Comparison of ENCODE assay signal across 24 mouse cellular contexts in the genomic region with DNA sequence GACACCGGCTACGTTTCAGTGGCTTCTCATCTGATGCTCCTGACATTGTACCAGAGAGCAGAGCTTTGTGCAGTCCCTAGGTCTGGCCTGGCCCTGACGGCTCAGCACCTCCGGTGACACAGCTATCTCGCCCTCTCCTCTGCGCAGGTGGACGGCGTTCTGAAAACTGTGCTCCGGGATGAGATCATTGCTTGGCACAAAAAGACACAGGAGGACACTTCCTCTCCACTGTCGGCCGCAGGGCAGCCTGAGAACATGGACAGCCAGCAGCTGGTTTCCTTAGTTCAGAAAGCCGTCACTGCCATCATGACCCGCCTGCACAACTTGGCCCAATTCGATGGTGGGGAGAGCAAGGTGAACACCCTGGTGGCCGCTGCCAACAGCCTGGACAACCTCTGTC.
"Had no signal": no experiment of that assay in that cellular context is flagged by ENCODE, and none has a peak within 500 bp of the region (broad histone marks: within the 10 kb centered on the region; RNA-seq: fewer than 3 reads in every experiment).

No protein-coding gene starts in this region.

- H3K4me3 ChIP-seq: heart, adult 2 months; heart, embryonic 10.5 days; heart, embryonic 12.5 days; heart, embryonic 13.5 days; heart, embryonic 15.5 days; hindbrain, embryonic 10.5 days; hindbrain, embryonic 12.5 days; hindbrain, embryonic 13.5 days; hindbrain, embryonic 15.5 days; intestine, embryonic 15.5 days; layer of hippocampus, adult 2 months; left cerebral cortex, adult 2 months had no signal

- H3K27ac ChIP-seq: heart, adult 2 months; heart, embryonic 10.5 days; heart, embryonic 13.5 days; heart, embryonic 15.5 days; hindbrain, embryonic 10.5 days; hindbrain, embryonic 12.5 days; hindbrain, embryonic 13.5 days; hindbrain, embryonic 14.5 days; hindbrain, embryonic 15.5 days; hindbrain, postnatal 0 days; intestine, embryonic 15.5 days; layer of hippocampus, adult 2 months; left cerebral cortex, adult 2 months had no signal

- H3K9ac ChIP-seq: heart, embryonic 12.5 days; heart, embryonic 13.5 days; heart, embryonic 15.5 days; hindbrain, embryonic 12.5 days; hindbrain, embryonic 13.5 days; hindbrain, embryonic 14.5 days; hindbrain, embryonic 15.5 days; intestine, embryonic 15.5 days had no signal

- H3K4me2 ChIP-seq: heart, embryonic 12.5 days; heart, embryonic 13.5 days; heart, embryonic 15.5 days; hindbrain, embryonic 12.5 days; hindbrain, embryonic 13.5 days; hindbrain, embryonic 14.5 days; hindbrain, embryonic 15.5 days; intestine, embryonic 15.5 days had no signal

- DNase-seq: kidney, adult 11 months; kidney, adult 18-20 months; kidney, adult 8-10 months; kidney, adult 9 months; layer of hippocampus, adult 9-11 months; layer of hippocampus, postnatal 36 days had no signal

- H3K4me1 ChIP-seq: hindbrain, embryonic 12.5 days; hindbrain, embryonic 13.5 days; hindbrain, embryonic 15.5 days; intestine, embryonic 15.5 days had no signal

- H3K9me3 ChIP-seq: heart, embryonic 15.5 days; hindbrain, embryonic 15.5 days had no signal

- H3K27me3 ChIP-seq: heart, embryonic 12.5 days; heart, embryonic 13.5 days; heart, embryonic 15.5 days; hindbrain, embryonic 12.5 days; hindbrain, embryonic 13.5 days; hindbrain, embryonic 15.5 days; intestine, embryonic 15.5 days had no signal

- ATAC-seq: hindbrain, embryonic 16.5 days; hindbrain, postnatal 0 days; inflammation-experienced regulatory T-cells, adult 6 months; intestine, embryonic 15.5 days; intestine, embryonic 16.5 days; intestine, postnatal 0 days had no signal
